Mouse (Mus musculus): Measurements from ENCODE around the gene Ephb2. TPM values are rescaled to one million over a fixed set of nuclear protein-coding genes. Genes with fewer than 3 reads are reported as not detected.

Ephb2 gene
- polyA plus RNA-seq, 1 experiment from 2014 or later, result 8.7 TPM

DNA sequence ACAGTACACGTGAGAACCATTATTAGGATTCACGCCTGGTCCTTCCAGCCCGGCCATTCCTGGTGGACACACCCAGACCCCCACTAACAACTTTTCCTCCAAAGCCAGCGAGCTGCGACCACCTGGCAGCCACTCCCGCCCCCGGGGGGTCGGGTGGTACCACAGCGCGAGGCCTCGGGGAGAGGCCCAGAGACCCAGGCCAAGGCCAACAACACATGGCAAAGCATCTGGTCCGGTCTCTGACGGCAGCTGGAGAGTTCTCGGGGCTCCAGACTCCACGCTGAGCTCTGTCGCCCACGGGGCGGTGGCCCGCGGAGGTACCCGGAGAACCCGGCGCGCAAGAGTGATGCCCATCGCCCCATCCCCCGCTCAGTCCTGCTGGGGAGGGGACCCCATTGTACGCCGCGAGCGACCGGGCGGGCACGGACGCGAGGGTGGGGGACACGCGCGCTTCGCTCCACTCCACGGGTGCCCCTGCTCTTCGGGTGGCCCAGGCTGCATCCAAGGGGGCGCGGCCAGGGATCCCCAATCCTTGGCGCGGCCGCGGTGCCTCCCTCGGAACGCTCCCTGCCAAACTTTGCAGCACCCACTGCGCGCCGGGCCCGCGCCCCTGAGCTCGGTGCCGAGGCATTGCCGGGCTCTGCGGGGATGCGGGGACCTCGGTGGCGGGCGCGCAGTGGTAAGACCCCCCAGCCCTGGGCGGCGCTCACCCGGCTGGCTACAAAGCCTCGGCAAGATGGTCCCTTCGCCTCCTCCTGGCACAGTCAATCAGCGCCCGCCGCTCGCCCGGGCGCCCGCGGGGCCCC, 770 bp downstream of the Ephb2 start:
- under 1% methylated on average over 74 of the region's 76 CpGs for WGBS
- H3K27me3 ChIP-seq, result peaks cover 58% of the 10 kb centered on the region
- peak; percentile 20 for ATAC-seq (replicated peaks; ENCODE audit: low FRiP score)

DNA sequence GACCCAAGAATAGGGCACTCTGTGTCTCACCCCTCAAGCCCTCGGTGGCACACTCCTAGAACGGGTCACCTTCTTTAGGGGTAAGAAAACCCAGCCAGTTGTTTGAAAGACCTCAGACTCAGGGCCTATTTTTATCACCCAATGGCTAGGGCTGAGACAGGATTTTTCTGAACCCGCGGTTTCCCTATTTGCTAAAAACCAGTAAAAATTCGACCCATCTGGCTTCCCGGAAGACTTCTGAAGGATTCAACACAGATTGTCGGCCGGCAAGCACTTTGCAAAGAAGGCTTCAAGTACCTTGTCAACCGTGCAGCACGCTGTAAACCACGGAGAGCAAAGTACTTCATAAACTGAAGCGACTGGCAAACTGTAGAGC, 1.4 kb downstream of the Ephb2 start:
- H3K27me3 ChIP-seq, result peaks cover 55% of the 10 kb centered on the region
- H3K9me3 ChIP-seq (replicated peaks), result no peaks in the 10 kb centered on the region
- 12% methylated on average over 12 of the region's 12 CpGs for WGBS
- ATAC-seq (replicated peaks; ENCODE audit: low FRiP score), result no peak
- no peaks in the 10 kb centered on the region for H3K36me3 ChIP-seq
- no peak overlapping the region for H3K27ac ChIP-seq
- peak overlapping the region; percentile 79 for H3K9ac ChIP-seq
- H3K4me2 ChIP-seq, result peak overlapping the region; percentile 99
- peak overlapping the region; percentile 80 for H3K4me3 ChIP-seq (replicated peaks)
- H3K4me1 ChIP-seq, result peaks cover 63% of the 10 kb centered on the region

More for the DNA sequence above, 770 bp downstream of the Ephb2 start:
- Histone ChIP-seq H3K4me1 (peaks cover 57% of the 10 kb centered on the region), H3K9me3 (replicated peaks) (no peaks in the 10 kb centered on the region), H3K36me3 (no peaks in the 10 kb centered on the region), H3K4me3 (replicated peaks) (peak overlapping the region; percentile 80), H3K4me2 (peak overlapping the region; percentile 99), H3K27ac (peak overlapping the region; percentile 88; the same call in 1 of the 2 replicates), H3K9ac (peak overlapping the region; percentile 79)

- ATAC-seq (replicated peaks; ENCODE audit: low FRiP score), result no peak
- Histone ChIP-seq H3K4me2 (peak overlapping the region; percentile 99), H3K27ac (no peak overlapping the region), H3K9ac (0 out of 2 replicates have a peak overlapping the region, but pooled peaks have one; percentile 79), H3K27me3 (peaks cover 51% of the 10 kb centered on the region), H3K4me1 (peaks cover 70% of the 10 kb centered on the region), H3K4me3 (replicated peaks) (peak overlapping the region; percentile 80), H3K36me3 (no peaks in the 10 kb centered on the region), H3K9me3 (replicated peaks) (no peaks in the 10 kb centered on the region)
- WGBS, result 69% methylated on average over 21 of the region's 21 CpGs
Measured at GRCm38 (mm10) chr4:136833619-136834351, 2.0 kb downstream of the Ephb2 start.

DNA sequence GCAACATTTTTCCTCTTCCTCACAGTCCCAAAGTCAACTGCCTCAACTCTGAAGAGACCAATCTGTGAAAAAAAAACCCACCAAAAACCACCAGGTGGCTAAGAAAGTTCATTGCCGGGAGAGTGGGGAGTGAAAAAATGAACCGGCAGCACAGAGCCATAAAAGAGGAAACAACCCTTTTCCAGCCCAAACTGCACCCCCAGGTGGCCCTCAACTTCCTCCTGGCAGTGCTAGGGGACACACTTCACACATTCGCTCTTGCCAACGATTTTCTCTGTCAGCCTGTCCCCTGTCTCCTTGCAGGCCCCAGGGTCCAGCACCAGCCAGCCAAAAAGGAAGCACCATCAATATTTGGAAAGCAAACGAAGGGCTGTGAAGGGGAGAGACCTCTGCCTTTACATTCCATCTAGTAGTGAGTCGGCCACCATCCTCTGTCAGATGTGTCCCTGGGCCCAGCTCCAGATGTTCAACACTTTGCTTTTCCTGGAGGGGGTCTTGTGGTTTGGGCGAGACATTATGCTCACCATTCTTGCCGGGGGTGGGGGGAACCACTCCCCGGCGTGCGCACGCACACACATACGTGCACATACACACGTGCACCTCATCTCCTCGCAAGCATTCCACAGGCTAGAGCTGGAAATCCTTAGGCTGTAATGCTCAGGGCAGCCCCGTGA, 3.1 kb downstream of the Ephb2 start:
- H3K4me3 ChIP-seq (replicated peaks), result no peak overlapping the region
- no peak overlapping the region for H3K9ac ChIP-seq
- H3K27ac ChIP-seq, result no peak overlapping the region
- H3K4me2 ChIP-seq, result no peak overlapping the region
- no peaks in the 10 kb centered on the region for H3K36me3 ChIP-seq
- ATAC-seq (replicated peaks; ENCODE audit: low FRiP score), result no peak
- H3K9me3 ChIP-seq (replicated peaks), result no peaks in the 10 kb centered on the region
- 62% methylated on average over 16 of the region's 16 CpGs for WGBS
- H3K27me3 ChIP-seq, result peaks cover 40% of the 10 kb centered on the region
- H3K4me1 ChIP-seq, result peaks cover 79% of the 10 kb centered on the region

- H3K9ac ChIP-seq, result no peak overlapping the region
- H3K4me2 ChIP-seq, result peak overlapping the region; percentile 35
- no peaks in the 10 kb centered on the region for H3K36me3 ChIP-seq
- H3K9me3 ChIP-seq (replicated peaks), result no peaks in the 10 kb centered on the region
- peaks cover 27% of the 10 kb centered on the region for H3K27me3 ChIP-seq
- peak; percentile 15; the same call in 1 of the 2 replicates for ATAC-seq (replicated peaks; ENCODE audit: low FRiP score)
- peak overlapping the region; percentile 71; the same call in 1 of the 2 replicates for H3K27ac ChIP-seq
- peaks cover 67% of the 10 kb centered on the region for H3K4me1 ChIP-seq
- 47% methylated on average over 9 of the region's 9 CpGs for WGBS
- no peak overlapping the region for H3K4me3 ChIP-seq (replicated peaks)
Measured at GRCm38 (mm10) chr4:136830272-136830823, 5.4 kb downstream of the Ephb2 start.

DNA sequence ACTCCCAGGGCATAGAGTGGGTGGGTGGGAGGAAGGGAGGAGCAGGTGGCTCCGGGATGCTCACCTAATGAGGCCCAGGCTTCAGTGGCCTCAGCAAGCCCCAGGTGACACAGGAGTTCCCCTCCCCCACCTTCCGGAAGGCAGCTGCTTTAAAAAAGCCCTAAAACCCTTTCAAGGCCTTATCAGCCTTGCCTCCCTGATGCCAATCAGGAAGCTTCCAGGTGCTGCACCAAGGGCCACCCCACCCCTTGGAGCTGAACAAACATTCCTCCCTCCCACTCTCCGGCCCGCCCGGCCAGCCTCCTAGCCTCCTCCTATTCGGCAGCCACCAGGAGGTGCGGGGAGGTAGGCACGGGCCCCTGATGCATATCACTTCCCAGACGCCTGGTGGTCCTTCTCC, 6.0 kb downstream of the Ephb2 start:
- Histone ChIP-seq H3K27ac (peak overlapping the region; percentile 71), H3K9me3 (replicated peaks) (no peaks in the 10 kb centered on the region), H3K27me3 (peaks cover 27% of the 10 kb centered on the region), H3K36me3 (no peaks in the 10 kb centered on the region), H3K4me3 (replicated peaks) (no peak overlapping the region), H3K9ac (no peak overlapping the region), H3K4me1 (peaks cover 65% of the 10 kb centered on the region), H3K4me2 (peak overlapping the region; percentile 35)
- WGBS, result 6% methylated on average over 9 of the region's 9 CpGs
- peak; percentile 50 for ATAC-seq (replicated peaks; ENCODE audit: low FRiP score)

DNA sequence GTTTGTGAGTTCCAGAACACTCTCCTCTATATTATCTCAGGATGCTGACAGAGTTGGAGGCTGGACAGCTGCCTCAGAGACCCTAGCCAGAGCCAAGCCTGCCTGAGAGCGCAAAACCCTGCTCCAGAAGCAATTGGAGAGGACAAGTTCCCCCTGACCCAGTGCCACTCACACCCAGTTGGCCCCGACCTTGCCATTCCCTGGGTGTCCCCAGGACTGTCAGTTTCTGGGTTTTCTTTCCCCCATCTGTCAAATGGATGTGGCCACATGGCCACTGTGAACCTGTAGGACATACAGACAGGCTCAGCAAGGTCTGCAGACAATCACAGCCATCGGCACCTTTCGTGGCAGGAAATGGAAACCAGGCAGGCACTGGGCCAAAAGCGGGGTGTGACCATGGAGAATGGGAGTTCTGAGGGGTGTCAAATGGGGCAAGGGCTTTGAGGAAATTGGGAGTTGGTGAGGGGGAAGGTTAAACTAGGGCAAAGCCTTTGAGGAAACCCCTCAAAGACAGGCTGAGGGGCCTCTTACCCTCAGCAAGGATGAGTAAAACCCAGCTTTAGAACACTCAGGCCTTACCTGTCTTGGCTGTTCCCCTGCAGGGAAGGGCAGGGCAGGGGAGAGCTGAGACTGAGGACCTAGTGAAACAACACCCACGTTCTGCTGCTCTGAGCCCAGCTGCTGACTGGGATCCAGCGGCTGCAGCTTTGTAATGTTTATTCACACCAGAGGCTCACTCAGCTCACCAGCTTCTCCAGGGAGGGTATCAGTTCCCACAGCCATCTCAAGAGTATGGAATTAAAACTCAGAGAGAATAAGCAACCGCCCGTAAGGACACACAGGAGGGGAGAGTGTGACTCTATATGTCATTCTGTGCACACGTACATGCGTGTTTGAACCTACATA, 6.9 kb downstream of the Ephb2 start:
- peak overlapping the region; percentile 71 for H3K27ac ChIP-seq
- no peak overlapping the region for H3K4me2 ChIP-seq
- ATAC-seq (replicated peaks; ENCODE audit: low FRiP score), result no peak
- H3K4me1 ChIP-seq, result peaks cover 57% of the 10 kb centered on the region
- no peaks in the 10 kb centered on the region for H3K9me3 ChIP-seq (replicated peaks)
- 36% methylated on average over 11 of the region's 11 CpGs for WGBS
- no peak overlapping the region for H3K9ac ChIP-seq
- no peak overlapping the region for H3K4me3 ChIP-seq (replicated peaks)
- peaks cover 20% of the 10 kb centered on the region for H3K27me3 ChIP-seq
- H3K36me3 ChIP-seq, result no peaks in the 10 kb centered on the region

DNA sequence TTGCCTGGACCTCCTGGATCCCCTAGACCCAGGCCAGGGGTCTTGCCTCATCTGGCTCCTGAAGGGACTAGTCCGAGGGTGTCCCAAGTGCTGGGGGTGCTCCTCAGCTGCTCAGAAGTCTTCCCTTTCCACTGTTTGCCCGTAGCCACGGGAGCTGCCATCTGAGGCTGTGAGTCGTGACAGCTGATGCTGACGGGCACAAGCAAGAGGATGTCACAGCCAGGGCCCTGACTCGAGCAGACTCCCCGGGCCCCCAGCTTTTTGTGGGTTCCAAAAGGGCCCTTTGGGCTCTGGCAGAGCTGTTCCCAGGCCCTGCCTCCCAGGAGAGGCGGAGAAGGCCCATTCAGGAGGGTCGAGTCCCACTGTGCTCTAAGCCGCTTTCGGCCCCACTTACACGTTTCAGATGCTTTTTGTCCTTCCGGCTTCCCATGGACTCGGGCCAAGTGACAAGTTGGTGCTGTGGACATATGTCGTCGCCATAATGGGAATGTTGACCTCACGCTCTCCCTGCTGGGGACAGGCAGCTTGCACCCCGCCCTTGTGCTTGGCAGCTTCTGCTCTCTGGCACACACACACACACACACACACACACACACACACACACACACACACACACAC, 10.7 kb downstream of the Ephb2 start:
- H3K9me3 ChIP-seq (replicated peaks), result no peaks in the 10 kb centered on the region
- H3K27me3 ChIP-seq, result no peaks in the 10 kb centered on the region
- no peak overlapping the region for H3K4me3 ChIP-seq (replicated peaks)
- WGBS, result 72% methylated on average over 18 of the region's 18 CpGs
- ATAC-seq (replicated peaks; ENCODE audit: low FRiP score), result no peak
- H3K9ac ChIP-seq, result no peak overlapping the region
- peaks cover 42% of the 10 kb centered on the region for H3K4me1 ChIP-seq
- no peaks in the 10 kb centered on the region for H3K36me3 ChIP-seq
- no peak overlapping the region for H3K27ac ChIP-seq
- no peak overlapping the region for H3K4me2 ChIP-seq

DNA sequence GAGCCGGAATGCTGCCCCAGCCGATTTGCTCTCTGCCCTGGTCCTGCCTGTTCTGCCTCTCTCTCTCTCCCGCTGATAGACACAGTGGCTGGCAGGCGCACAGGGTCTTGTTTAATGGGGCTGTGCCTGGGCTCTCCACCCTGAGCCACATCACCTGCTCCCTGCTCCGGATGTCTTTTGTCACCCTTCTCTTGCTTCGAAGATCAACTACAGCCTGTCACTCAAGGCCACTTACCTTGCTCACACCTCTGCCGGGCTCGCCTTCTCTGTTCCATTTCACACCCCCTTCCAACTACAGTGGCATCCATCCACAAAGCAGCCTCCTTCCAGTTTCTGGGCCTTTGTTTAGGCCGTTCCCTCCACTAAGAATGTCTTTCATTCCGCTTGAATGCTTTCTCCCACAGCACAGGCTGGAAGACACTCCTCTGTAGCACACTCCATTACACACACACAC, 15.7 kb downstream of the Ephb2 start:
- no peaks in the 10 kb centered on the region for H3K9me3 ChIP-seq (replicated peaks)
- 30% methylated on average over 10 of the region's 10 CpGs for WGBS
- H3K4me3 ChIP-seq (replicated peaks), result no peak overlapping the region
- H3K4me2 ChIP-seq, result 0 out of 2 replicates have a peak overlapping the region, but pooled peaks have one; percentile 12
- peak overlapping the region; percentile 85 for H3K27ac ChIP-seq
- H3K36me3 ChIP-seq, result no peaks in the 10 kb centered on the region
- no peak overlapping the region for H3K9ac ChIP-seq
- peak; percentile 80 for ATAC-seq (replicated peaks; ENCODE audit: low FRiP score)
- H3K4me1 ChIP-seq, result peaks cover 48% of the 10 kb centered on the region
- H3K27me3 ChIP-seq, result no peaks in the 10 kb centered on the region

- 35% methylated on average over 7 of the region's 7 CpGs for WGBS
- ATAC-seq (replicated peaks; ENCODE audit: low FRiP score), result no peak
- Histone ChIP-seq H3K27me3 (no peaks in the 10 kb centered on the region), H3K9ac (no peak overlapping the region), H3K27ac (no peak overlapping the region), H3K4me3 (replicated peaks) (no peak overlapping the region), H3K36me3 (no peaks in the 10 kb centered on the region), H3K4me1 (peaks cover 55% of the 10 kb centered on the region), H3K4me2 (no peak overlapping the region), H3K9me3 (replicated peaks) (no peaks in the 10 kb centered on the region)
Measured at GRCm38 (mm10) chr4:136816701-136817100, 19.1 kb downstream of the Ephb2 start.
